Mouse (Mus musculus) kidney, postnatal 10 days (tissue): ENCODE data around the gene Fam160a1.

ENCODE experiments used
- DNase-seq: peaks from one replicate; pipeline ENCODE4 v3.0.0; 2021; ENCODE audit warnings: mixed read lengths

Fam160a1 gene

DNA sequence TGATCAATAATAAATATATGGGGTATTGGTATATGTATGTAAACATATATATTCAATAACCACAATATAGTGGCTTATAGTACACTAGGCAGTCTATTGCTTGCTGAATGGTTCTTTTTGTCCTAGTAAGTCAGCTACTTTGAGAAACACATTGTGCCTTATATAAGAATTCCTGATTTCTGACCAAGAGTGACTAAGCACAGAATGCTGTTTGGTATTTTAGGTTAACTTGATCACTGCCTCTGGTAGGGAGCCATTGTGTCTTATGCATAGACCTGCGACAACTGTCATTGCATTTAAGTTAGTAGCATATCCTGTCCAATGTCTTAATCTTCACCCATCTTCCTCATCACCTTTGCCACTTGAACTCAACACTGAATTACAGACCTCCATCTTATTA is 197.3 kb downstream of the Fam160a1 start:
- DNase-seq, result no peak

DNA sequence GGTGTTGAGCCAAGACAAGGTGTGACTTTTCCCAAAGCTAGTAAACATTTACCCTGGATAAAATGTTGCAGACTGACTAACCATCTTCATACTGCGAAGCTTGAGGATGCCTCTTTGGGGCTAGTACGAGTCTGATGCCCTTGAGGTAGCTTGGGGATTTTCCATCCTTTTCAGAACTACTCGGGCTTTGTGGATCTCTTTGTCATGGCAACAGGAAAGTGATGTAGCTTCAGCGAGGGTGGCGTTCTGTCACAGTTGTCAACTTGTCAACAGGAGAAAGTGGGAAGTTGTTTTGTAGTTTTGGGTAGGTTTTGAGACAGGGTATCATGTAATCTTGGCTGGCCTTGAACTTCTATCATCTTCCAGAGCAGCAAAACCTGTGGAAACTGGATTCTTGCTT is 197.7 kb downstream of the Fam160a1 start:
- DNase-seq, result no peak

DNA sequence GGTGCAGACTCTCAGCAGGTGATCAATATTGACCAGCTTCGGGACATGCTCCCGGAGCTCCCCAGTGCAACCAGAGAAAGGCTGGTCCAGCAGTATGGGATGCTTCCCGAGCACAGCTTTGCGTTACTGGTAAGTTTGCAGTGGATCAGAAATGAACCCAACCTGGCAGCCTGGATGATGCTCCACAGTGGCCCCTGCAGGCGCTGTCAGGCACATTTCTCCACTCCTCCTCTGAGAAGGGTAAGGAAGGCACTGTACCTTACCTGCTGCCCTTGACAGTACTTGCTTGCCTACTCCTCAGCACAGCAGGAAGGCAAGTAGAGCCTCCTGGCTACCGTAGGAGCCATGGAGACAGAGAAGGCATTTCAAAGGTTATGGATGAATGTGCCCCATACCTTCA is 198.2 kb downstream of the Fam160a1 start:
- DNase-seq, result no peak

DNA sequence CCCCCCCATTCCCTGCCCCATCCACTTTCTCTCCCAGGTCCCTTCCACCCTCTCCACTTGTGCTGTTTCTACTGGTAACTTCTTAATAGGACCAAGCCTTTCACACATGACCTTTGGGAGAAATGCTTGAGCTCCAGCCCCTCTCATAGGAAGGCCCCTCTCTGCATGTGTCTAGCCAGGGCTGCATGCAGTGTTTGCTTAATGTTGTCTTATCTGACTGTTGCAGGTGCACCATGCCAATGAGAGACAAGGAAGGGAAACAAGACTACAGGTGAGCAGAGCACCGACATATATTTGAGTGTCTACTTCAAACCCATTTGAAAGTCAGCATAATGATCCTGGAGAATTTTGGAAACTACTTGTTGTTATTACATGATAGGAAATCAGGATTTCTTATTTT is 200.7 kb downstream of the Fam160a1 start:
- no peak for DNase-seq
